Mouse (Mus musculus): ENCODE measurements around the gene Spred2.
"Not testable (repeated sequence)": the region's sequence is repeated elsewhere in the genome, so short reads cannot be mapped to it uniquely, and the experiment has no call there.

Gene Spred2

DNA sequence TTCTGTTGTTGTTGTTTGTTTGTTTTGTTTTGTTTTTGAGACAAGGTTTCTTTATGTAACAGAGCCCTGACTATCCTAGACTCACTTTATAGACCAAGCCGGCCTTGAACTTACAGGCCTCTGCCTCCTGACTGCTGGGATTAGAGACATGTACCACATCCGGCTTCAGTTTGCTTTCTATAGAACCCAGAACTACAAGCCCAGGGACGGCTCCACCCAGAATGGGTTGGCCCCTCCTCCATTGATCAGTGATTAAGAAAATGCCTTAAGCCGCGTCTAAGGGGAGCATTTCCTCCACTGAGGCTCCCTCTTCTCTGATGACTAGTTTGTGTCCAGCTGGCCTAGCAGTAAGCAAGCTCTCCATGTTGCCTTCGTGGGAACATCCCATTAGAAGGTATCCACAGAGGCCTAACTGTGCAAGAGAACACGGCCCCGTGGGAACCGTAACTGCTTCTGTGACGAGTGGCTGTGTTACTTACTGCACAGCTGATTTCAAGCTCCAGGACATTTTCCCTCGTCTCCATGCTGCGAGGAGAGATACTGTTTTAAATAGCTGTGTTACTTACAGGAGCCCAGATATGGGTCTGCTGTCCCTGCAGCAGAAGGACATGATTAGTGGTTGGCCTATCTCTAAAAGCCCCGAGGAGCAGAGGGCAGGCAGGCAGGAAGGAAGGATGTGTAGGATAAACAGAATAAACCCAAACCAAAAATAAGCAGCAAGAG lies 128.8 kb downstream of the Spred2 start:
- DNase-seq (ENCODE audit: low spot score in 2 of 2), result no peak

DNA sequence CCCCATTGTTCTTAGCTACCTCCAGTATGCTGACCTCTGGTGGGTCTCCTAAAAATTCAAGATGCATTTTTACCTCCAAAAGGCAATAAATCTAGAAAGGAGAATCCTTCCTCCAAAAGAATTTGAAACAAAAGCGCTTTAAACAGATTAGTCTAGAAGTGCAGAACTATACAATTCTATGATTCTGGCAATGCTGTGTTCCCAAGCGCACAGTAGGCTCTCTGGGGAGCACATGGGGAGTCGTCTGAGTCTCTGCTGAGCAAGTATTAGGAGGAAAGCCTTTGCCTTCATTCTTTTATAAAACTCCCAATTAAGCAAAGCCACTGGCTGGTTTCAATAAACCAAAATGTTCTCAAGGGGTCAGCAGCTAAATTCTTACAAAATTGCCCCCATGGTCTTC lies 129.8 kb downstream of the Spred2 start:
- no peak for DNase-seq (ENCODE audit: low spot score in 2 of 2)

DNA sequence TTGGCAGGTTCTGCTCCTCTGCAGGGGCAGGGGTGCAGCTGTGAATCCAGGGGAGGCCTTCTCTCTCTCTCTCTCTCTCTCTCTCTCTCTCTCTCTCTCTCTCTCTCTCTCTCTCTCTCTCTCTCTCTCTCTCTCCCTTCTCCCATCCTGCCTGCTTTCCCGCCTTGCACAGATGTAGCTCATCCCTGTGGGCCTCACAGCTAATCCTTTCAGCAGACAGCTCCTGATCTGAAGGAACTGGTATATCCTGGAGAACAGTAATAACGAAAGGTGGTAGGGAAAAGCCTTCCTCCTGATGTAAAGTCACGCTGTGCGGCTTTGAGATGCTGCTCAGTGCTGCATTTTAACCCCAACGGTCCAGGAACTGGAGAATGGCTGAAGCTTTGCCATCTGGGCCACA lies 130.4 kb downstream of the Spred2 start:
- no peak for DNase-seq (ENCODE audit: low spot score in 2 of 2)

DNA sequence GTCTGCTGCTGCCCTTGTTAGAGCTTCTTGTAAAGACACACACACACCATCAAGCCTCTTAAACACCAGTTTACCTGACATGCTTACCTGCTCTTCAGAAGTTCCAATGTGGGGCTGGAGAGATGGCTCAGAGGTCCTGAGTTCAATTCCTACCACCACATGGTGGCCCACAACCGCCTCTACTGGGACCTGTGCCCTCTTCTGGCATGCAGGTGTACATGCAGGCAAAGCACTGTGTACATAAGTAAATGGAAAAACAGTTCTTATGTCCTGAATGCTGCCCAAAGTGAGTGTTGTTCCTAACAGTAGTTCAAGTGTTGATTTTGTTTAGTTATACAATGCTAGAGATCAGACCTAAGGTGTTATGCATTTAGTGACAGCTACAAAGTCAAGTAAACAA lies 132.0 kb downstream of the Spred2 start:
- DNase-seq (ENCODE audit: low spot score in 2 of 2), result no peak

DNA sequence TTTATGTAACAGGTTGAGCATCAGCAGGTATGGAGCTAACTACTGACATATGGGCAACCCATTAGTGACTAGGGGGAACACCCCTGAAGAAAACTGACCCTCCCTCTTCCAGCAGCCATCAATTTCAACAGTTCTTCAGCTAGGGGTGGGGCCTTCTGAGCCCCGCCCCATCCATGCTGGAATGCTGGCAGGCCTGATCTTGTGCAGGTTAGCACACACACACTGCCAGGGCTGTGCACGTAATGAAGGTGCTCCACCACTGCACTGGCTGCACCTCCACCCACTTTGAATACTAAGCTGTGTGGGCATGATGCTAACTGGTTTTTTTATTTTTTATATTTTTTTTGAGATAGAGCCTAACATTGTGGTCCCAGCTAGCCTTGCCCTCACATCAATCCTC lies 133.3 kb downstream of the Spred2 start:
- no peak for DNase-seq (ENCODE audit: low spot score in 2 of 2)

DNA sequence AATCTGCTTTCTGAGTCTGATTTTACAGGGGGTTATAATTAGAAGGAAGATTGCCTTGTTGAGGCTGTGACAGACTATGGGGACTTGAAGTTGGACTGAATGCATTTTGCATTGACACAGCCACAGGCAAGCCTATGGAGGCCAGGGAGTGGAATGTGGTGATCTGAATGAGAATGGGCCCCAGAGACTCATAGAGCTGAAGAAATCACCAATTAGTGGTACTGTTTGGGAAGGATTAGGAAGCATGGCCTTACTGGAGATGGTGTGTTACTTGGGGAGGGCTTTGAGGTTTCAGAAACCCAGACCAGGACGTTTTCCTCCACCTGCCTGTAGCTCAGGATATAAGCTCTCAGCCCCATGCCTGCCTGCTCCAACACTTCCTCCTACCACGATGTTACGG lies 135.6 kb downstream of the Spred2 start:
- no peak for DNase-seq (ENCODE audit: low spot score in 2 of 2)

DNA sequence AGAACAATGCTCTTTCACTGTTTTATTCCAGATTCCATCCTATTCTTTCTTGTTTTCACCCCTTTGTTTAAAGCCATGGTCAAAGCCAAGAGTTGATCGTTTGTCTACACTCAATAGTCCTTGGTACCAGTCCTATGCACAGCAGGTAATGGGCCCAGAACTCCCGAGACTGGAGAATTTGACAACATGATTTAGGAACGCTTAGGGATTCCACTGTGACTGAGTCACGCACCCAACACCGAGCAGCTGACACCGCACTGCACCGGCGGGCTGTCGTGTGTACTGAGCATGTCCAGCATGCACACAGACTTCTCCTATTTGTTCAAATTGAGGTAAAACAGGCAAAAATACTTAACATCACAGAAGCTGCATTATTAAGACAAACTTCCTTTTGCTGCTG lies 138.6 kb downstream of the Spred2 start:
- DNase-seq (ENCODE audit: low spot score in 2 of 2), result not testable (repeated sequence)

DNA sequence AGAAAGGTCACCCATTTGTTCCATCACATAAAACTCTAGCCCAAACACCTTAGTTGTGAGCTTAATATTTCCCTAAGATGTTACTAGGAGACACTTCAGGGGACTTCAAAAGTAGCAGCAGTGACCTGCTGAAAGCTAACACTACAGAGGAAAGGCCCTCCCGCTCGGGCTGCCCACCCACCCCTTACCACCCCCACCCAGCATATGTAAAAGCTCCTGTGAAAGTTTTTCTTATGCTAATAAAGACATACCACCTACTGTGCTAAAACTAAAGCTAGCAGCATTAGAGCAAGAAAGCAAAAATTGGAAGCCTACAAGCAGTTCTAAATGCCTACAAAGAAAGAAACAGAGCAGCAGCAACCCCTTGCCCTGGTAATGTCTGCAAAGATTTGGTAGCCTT lies 139.9 kb downstream of the Spred2 start:
- not testable (repeated sequence) for DNase-seq (ENCODE audit: low spot score in 2 of 2)

DNA sequence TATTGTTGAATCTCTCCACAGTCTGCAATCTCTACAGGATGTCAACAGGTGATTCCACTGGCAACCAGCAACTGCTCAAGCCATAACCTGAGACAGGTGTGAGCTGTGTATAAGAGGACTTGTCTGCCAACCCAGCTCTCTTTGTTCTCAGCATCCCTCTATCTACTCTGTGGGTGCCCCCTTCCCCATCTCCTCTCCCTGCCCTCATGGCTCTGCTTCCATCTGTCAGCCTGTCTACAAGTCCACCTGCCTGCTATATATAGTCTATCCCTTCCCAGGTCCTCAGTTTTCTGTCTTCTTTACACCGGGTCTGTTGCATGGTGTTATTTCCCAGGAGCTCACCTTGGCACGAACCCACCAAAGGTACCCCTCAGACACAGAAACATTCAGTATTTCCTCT lies 140.8 kb downstream of the Spred2 start:
- DNase-seq (ENCODE audit: low spot score in 2 of 2), result no peak

DNA sequence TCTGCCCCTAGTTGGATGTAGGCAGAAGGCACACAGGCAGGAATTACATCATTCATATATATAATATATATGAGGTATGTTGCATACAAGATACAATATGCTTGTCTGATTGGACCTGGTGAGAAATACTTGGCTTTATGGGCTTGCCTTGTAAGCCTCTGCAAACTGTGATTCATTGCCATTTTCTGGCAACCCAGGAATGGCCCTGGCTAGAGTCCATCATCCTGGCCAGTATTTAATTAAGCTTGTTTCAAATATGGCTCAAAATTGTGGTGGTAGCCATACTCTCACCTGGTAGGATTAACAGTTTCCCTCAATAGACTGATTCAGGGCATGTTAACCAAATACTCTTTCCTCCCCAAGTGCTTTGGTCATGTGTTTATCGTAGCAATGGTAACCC lies 141.9 kb downstream of the Spred2 start:
- DNase-seq (ENCODE audit: low spot score in 2 of 2), result peak in 1 of 2 experiments; percentile 6

DNA sequence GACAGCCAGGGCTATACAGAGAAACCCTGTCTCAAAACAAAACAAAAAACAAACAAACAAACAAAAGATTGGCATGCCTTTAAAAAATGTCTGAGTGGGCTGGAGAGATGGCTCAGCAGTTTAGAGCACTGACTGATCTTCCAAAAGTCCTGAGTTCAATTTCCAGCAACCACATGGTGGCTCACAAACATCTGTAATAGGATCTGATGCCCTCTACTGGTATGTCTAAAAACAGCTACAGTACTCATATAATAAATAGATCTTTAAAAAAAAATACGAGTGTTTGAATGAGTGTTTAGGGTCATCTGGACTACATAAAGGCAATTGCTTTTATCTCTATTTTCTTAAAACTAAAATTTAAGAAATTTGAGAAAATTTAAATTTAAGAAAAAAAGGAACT lies 143.3 kb downstream of the Spred2 start:
- DNase-seq (ENCODE audit: low spot score in 2 of 2), result no peak

DNA sequence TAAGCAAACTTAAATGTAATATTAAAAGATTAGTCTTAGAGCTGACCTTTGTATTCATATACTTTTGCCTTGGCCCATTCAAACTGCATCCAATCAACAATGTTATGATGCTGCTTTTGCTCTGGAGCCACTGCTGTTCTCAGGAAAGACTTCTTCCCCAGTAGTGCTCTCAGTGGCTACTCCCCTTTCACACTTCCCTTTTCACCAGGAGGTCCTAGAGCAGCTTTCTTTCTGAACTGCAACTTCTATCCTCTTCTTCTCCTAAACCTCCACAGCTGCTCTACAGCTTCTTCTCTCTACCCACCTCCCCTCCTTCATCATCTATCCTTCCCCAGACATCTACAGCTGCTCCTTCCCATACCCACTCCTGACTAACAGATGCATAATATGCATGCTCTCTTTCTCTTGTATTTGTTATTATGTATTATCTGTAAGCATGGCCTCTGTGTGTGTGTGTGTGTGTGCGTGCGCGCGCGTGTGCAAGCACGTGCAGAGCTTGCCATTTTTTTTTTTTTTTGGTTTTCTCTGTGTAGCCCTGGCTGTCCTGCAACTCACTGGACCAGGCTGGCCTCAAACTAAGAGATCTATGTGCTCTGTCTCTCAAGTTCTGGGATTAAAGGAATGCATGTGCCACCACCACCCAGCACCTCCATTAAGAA lies 144.3 kb downstream of the Spred2 start:
- no peak for DNase-seq (ENCODE audit: low spot score in 2 of 2)

DNA sequence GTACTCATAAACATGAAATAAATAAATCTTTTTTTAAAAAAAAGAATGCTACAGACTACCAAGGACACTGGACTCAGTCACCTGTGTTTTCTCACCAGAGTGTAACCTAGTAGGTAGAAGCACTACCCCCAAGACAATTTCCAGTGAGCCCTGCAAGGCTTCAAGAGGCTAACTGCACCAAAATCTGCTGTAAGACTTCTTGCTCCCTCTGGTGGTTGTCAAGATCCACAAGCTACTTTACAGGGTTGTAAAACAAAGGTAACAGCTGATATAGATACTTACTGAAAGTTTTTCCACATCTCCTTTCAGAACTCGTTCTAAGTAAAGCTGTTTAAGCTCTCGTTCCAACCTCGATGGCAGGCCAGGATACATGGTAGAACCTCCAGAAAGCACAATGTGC lies 148.0 kb downstream of the Spred2 start:
- peak in 1 of 2 experiments; percentile 14 for DNase-seq (ENCODE audit: low spot score in 2 of 2)

DNA sequence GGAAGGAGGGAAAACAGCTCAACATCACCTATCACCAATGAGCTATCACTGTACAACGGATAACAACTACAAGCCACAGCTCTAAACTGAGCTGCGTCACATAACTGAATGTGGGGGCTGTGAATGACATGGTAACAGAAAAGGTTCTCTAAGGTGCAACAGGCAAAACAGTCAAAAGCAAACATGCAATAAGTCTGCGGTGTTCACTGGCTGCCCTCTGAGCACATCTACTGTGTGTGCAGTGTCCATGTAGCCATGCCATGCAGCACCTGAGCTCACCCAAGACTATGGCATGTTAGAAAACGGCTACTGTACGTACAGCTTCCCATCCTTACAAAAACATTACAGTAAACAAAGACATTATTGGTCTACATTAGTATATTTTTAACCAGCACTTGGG lies 148.7 kb downstream of the Spred2 start:
- DNase-seq (ENCODE audit: low spot score in 2 of 2), result no peak
